Comparison of ENCODE assay signal across 26 mouse cellular contexts in genomic region chr11:63066526-63066925, GRCm38 (mm10). TPM values are rescaled to one million over a fixed set of nuclear protein-coding genes. Genes with fewer than 3 reads are reported as not detected.
"Had no signal": no experiment of that assay in that cellular context is flagged by ENCODE, and none has a peak within 500 bp of the region (broad histone marks: within the 10 kb centered on the region; RNA-seq: fewer than 3 reads in every experiment).

No protein-coding gene starts in this region.

- H3K4me3 ChIP-seq: liver, embryonic 12.5 days; midbrain, embryonic 10.5 days; midbrain, embryonic 12.5 days; myocyte; neural tube, embryonic 13.5 days; neural tube, embryonic 15.5 days had no signal

- DNase-seq: lung, embryonic 14.5 days; midbrain, embryonic 14.5 days; retina, postnatal 1 day; right cerebral cortex, adult 18-20 months; right cerebral cortex, postnatal 25 days; right cerebral cortex, postnatal 4 days; spleen, adult 18-20 months; thymus, adult 18-20 months; thymus, postnatal 14 days; thymus, postnatal 36 days had no signal

- H3K9ac ChIP-seq: liver, embryonic 12.5 days; liver, embryonic 14.5 days; lung, embryonic 14.5 days; midbrain, embryonic 12.5 days; neural tube, embryonic 13.5 days; neural tube, embryonic 15.5 days had no signal

- H3K4me1 ChIP-seq: liver, embryonic 12.5 days had no signal

- H3K9me3 ChIP-seq: liver, embryonic 12.5 days; midbrain, embryonic 10.5 days; midbrain, embryonic 12.5 days; neural tube, embryonic 13.5 days; neural tube, embryonic 15.5 days had no signal

- ATAC-seq: liver, embryonic 12.5 days; midbrain, embryonic 16.5 days had no signal

- H3K27me3 ChIP-seq: midbrain, embryonic 12.5 days; neural tube, embryonic 13.5 days; neural tube, embryonic 15.5 days had no signal

- H3K27ac ChIP-seq: liver, embryonic 12.5 days; liver, embryonic 14.5 days; midbrain, embryonic 10.5 days; midbrain, embryonic 12.5 days; neural tube, embryonic 13.5 days; neural tube, embryonic 15.5 days had no signal

- H3K4me2 ChIP-seq: liver, embryonic 12.5 days; lung, embryonic 14.5 days; midbrain, embryonic 12.5 days; neural tube, embryonic 13.5 days; neural tube, embryonic 15.5 days had no signal

- H3K36me3 ChIP-seq: liver, embryonic 12.5 days; midbrain, embryonic 10.5 days; midbrain, embryonic 12.5 days; neural tube, embryonic 13.5 days; neural tube, embryonic 15.5 days had no signal

RNA-seq across cellular contexts. Expression of gene Tekt3, which starts 5.1 kb away (rescaled TPM):
- total RNA-seq: megakaryocyte, adult 5-6 weeks; megakaryocyte-erythroid progenitor cell, adult 5-6 weeks had no signal
- polyA plus RNA-seq: liver, embryonic 12.5 days; liver, embryonic 14.5 days; liver, embryonic 16.5 days; lung, embryonic 14.5 days; midbrain, embryonic 10.5 days; midbrain, embryonic 12.5 days; midbrain, embryonic 14.5 days; midbrain, embryonic 16.5 days; myocyte; neural tube, embryonic 11.5 days; neural tube, embryonic 13.5 days; neural tube, embryonic 15.5 days; small intestine, adult 2 months; stomach, embryonic 14.5 days; stomach, embryonic 16.5 days; thymus, postnatal 0 days had no signal
